Mouse (Mus musculus) frontal cortex, postnatal 10 days (tissue): ENCODE measurements around the gene Dnah14.
A peak's percentile ranks its signal among the peaks of the same experiment; 100 is the strongest.

Source experiments
- DNase-seq, 2 experiments: peaks; one replicate each; pipeline ENCODE4 v3.0.0; 2022; ENCODE audit warnings: low spot score in 2 of 2, mixed read lengths in 1 of 2

Gene Dnah14

DNA sequence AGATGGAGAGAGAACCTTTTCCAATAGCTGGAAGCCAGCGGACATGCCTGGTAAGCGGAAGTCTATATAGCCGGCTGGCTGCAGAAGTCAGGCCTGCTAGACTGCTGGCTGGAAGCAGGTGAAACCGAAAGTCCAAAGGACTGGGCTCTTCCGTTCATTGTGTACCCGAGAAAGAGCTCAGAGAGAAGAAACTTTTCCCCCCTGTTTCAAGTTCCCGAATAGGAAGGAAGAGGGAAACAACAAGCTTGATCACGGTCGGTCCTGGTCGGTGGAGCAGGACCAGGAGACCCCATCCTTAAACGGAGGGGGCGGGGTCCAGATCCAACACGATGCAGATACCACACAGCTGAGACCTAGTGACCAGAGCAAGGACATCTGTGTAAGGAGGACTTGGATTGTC, 276.1 kb downstream of the Dnah14 start:
- no peak for DNase-seq

DNA sequence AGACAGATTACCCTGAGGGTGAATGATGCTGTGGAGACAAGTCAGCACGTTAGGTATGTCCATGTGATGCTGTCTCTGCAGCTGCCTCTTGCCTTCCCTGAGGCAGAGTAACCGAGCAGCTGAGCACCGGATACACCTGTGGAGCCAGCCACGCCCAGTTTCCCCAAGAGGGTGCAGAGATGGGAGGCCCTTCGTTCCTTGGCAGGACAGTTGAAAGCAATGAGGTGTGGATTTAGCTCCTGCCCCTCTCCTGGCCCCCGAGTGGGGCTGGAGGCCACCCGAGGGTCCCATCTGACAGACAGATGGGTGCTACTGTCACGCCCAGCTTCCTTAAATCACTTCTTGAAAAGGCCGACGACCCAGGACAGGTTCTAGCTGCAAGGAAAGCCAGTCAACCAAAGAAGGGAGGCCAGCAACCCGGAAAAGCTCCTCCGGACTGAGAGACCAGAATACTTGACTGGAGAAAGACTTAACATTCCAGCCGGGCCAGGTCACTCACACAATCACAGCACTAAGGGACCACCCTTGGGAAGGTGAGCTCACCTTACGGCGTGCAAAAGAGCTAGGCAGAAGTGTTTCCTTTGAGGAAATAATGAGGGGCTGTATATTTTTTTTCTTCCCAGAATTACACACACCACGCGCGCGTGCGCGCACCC, 276.9 kb downstream of the Dnah14 start:
- DNase-seq = no peak

DNA sequence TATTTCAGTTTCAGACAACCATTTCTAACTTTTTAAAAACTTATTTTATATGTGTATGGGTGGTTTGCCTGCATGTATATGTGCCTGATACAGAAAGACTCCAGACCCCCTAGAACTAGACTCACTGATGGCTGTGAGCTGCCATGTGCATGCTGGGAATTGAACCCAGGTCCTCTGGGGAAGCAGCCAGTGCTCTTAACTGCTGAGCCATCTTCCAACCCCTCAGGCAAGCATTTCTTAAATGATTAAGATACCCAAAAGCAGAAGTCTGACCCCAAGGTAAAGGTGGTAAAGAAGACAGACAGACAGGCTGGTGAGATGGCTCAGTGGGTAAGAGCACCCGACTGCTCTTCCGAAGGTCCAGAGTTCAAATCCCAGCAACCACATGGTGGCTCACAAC, 278.5 kb downstream of the Dnah14 start:
- no peak for DNase-seq

DNA sequence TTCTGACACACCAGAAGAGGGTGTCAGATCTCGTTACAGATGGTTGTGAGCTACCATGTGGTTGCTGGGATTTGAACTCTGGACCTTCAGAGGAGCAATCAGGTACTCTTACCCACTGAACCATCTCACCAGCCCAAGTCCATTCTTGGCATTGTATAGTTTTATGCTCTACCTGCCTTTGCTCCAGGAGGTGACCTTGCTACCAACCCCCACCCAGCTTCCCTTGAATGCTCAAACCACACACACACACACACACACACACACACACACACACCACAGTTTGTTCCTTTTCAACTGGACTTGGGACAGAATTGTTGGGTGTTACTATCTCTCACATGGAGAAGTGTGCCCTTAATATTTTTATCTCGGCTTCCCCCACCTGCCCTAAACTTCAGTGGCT, 280.0 kb downstream of the Dnah14 start:
- DNase-seq = no peak

DNA sequence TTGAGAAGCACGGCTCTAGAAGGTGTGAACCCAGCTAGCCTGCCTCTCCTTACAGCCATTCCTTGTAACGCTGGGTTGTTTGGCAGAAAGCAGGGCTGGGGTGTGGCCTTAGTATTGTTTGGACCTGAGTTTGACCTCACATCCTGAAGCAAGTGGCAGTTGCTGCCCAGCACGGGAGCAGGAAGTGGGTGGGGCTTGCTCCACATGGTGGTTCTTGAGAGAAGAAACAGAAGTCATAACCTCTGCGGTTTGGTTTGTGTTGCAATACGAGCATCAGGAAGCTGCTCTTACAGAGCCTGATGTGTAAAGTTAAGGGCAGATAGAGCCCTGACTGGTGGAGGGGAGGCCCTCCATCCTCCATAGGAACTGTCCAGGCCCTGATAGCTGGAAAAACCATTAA, 284.3 kb downstream of the Dnah14 start:
- peak in 1 of 2 experiments; percentile 18 for DNase-seq

DNA sequence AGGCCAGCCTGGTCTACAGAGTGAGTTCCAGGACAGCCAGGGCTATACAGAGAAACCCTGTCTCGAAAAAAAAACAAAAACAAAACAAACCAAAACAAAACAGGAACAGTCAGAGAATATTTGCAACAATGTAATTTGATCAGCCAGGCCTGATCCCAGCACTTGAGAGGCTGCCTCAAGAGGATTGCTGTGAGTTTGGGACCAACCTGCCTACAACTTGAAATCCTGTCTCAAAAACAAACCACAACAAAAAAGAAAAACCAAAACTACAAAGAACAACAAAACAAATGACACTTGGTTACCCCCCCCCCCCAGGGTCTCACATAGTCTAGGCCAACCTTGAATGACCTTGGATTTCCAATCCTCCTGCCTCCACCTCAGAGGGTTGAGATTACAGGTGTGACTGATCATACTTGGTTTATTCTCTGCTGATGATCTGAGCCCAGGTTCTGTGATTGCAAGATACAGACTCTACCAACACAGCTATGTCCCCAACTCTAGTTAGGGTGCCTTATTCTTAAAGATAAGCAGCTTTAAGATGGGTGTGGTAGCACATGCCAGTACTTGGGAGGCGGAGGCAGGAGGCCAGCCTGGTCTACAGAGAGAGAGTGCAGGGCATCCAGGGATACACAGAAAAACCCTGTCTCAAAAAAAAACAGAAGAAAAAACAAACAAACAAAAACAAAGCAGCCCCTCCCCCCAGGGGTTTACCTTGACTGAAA, 285.0 kb downstream of the Dnah14 start:
- DNase-seq = no peak

DNA sequence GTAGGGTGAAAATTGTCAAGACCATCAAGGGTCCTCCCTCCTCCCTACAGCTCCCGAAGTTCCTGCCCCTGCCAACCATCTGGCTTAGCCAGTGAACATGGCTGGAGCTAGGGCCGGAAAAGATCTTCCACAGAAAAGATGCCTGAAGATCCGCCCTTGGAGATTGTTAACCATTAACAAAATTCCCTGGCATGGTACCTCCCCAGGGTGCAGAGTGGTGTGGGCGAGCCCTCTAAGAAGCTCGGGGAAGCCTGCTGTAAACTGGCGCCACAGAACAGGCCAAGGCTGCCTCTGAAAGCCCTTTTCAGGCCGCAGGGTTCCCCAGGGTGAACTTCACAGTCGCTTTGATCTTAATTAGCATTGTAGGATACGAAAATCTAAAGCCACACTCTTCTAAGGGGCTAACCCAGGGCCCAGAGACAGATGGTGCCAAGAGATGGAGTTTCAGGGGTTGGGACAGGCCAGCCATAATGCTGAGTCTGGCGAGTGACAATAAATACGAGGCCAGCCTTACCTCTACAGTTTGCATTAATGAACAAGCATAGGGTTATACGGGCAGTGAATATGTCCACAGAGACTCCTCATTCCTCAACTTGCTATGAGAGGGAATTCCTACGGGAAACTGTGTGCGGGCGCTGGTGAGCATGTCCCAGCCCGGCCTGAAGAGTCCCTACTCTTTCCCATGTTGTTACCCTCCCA, 286.5 kb downstream of the Dnah14 start:
- DNase-seq = no peak

DNA sequence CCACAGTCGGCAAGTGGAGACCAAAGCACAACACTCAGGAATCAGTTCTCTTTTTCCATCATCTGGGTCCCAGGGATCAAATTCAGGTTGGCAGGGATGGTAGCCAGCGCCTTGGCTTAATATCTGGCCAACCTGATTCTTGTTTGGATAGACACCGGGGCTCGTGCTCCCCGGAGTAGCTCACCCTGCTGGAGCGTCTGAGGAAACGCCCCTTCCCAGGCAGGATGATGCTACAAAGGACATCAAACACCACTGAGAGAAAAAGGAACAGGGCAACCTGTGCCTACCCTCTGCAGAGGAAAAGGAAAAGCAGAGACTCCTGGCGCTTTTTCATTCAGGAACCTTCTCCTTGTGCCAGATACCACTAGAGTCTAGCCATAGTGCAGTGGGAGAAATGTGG, 287.1 kb downstream of the Dnah14 start:
- no peak for DNase-seq
